Mouse (Mus musculus): Measurements from ENCODE around the gene Smpdl3b.

DNA sequence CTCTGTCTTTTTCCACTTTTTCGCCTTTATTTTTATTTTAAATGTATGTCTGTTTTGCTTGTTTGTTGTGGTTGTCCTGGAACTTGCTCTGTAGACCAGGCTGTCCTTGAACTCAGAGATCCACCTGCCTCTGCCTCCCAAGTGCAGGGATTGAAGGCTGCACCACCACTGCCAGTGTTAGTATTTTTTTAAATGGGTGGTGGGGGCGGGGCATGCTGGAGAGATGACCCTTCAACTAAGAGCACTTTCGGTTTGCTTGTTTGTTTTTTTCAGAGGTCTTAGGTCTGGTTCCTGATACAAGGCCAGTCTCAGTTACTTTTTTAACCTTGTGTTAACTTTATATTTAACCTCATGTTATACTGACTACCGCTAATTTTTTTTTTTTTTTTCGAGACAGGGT is 48.1 kb upstream of the Smpdl3b start:
- TF ChIP-seq CTCF (IDR thresholded peaks at IDR 0.05; ENCODE audit: low read depth), result no peak
- no peak for TF ChIP-seq EP300 (optimal IDR thresholded peaks at IDR 0.05)
